Mouse (Mus musculus): Measurements from ENCODE around the gene Fam216b.

DNA sequence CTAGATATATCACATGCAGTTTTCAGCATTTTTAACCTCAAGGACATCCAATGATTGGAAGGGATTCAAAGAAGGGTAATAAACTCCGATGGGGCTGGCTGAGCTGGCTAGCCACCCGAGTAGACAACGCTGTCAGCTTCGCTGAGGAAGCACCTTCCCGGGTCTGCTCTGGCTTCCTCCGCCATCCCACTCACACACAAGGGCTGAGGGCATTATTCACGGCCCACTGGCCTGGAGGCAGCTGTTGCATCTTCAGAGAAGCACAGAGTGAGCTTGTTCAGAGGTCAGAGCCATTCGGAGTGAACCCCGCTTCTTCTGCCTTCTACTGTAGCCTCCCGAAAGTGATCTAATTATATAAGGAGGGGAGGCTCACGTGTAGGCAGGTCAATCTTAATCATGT, 26.3 kb downstream of the Fam216b start:
- TF ChIP-seq CTCF (conservative IDR thresholded peaks at IDR 0.05; ENCODE audit: low read length) (no peak), POU5F1 (IDR thresholded peaks at IDR 0.05; ENCODE audit: borderline replicate concordance, low read length) (no peak), NANOG (IDR thresholded peaks at IDR 0.05; ENCODE audit: borderline replicate concordance, low read length) (no peak)

All from E14TG2a.4 (cell line).